Comparison of ENCODE assay signal across 29 mouse cellular contexts in the genomic region with DNA sequence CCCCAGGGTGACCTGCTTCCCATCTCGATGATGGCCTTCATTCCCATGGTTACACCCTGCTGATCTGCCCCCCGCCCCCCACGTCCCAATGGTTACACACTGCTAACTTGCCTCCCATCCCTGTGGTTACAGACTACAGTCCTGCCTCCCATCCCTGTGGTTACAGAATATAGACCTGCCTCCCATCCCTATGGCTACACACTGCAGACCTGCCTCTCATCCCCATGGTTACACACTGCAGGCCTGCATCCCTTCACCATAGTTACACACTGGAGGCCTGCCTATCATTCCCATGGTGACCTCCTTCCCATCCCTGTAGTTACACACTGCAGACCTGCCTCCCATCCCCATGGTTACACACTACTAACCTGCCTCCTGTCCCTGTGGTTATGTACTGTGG.
DNase-seq lines count a peak whose midpoint lies in the region; ATAC-seq lines count a peak whose summit lies in the region.
"Had no signal": no experiment of that assay in that cellular context is flagged by ENCODE, and none has a peak within 500 bp of the region (broad histone marks: within the 10 kb centered on the region; RNA-seq: fewer than 3 reads in every experiment).

No protein-coding gene starts in this region.

- H3K9ac ChIP-seq in embryonic facial prominence, embryonic 15.5 days, result no peak overlapping the region
- no peak overlapping the region for H3K9ac ChIP-seq in hindbrain, embryonic 11.5 days (ENCODE audit: low read depth, low read length)
- no peak overlapping the region for H3K9ac ChIP-seq in hindbrain, embryonic 13.5 days
- H3K9ac ChIP-seq in midbrain, embryonic 16.5 days (ENCODE audit: low read depth, low read length), result no peak overlapping the region
- H3K9ac ChIP-seq in midbrain, embryonic 15.5 days, result no peak overlapping the region
- no peak overlapping the region for H3K9ac ChIP-seq in liver, embryonic 12.5 days
- H3K9ac ChIP-seq: embryonic facial prominence, embryonic 12.5 days; heart, embryonic 12.5 days; liver, embryonic 15.5 days; lung, embryonic 14.5 days; neural tube, embryonic 13.5 days had no signal

- DNase-seq in embryonic facial prominence, embryonic 10.5 days (ENCODE audit: low spot score), result no peak
- DNase-seq in hindbrain, embryonic 11.5 days (ENCODE audit: low spot score), result peak; percentile 6
- peak; percentile 7 for DNase-seq in MN1 (ENCODE audit: low spot score)
- DNase-seq: adrenal gland, adult 8-10 months; cerebellum, adult 11 months; cerebellum, adult 9-10 months; cerebellum, postnatal 36 days; gastrocnemius, adult 2 months; gastrocnemius, postnatal 36 days; heart, adult 2 months; kidney, adult 11 months; kidney, postnatal 14 days; layer of hippocampus, adult 9-11 months; liver; lung, embryonic 14.5 days; spleen, adult 18-20 months; thymus, adult 2 months; thymus, postnatal 36 days had no signal

- ATAC-seq in embryonic facial prominence, embryonic 15.5 days (ENCODE audit: insufficient number of reproducible peaks, low FRiP score, low TSS enrichment, low read depth), result peak; percentile 24; the same call in 1 of the 2 replicates
- ATAC-seq in hindbrain, embryonic 11.5 days (ENCODE audit: low FRiP score), result no peak
- no peak for ATAC-seq in hindbrain, embryonic 13.5 days (ENCODE audit: low FRiP score)
- ATAC-seq in midbrain, embryonic 16.5 days, result peak; percentile 66
- ATAC-seq in midbrain, embryonic 15.5 days (replicated peaks), result no peak
- ATAC-seq in liver, embryonic 12.5 days, result no peak
- ATAC-seq: inflammation-experienced regulatory T-cells, adult 6 months had no signal

- no peaks in the 10 kb centered on the region for H3K4me1 ChIP-seq in embryonic facial prominence, embryonic 15.5 days
- H3K4me1 ChIP-seq in embryonic facial prominence, embryonic 10.5 days, result no peaks in the 10 kb centered on the region
- no peaks in the 10 kb centered on the region for H3K4me1 ChIP-seq in hindbrain, embryonic 11.5 days (replicated peaks; ENCODE audit: control insufficient read depth, insufficient read depth, low read length)
- no peaks in the 10 kb centered on the region for H3K4me1 ChIP-seq in hindbrain, embryonic 13.5 days (replicated peaks)
- no peaks in the 10 kb centered on the region for H3K4me1 ChIP-seq in midbrain, embryonic 16.5 days (ENCODE audit: control insufficient read depth, insufficient read depth, low read length)
- H3K4me1 ChIP-seq in midbrain, embryonic 15.5 days, result no peaks in the 10 kb centered on the region
- no peaks in the 10 kb centered on the region for H3K4me1 ChIP-seq in liver, embryonic 12.5 days
- H3K4me1 ChIP-seq: embryonic facial prominence, embryonic 12.5 days; heart, embryonic 12.5 days; liver, embryonic 15.5 days; neural tube, embryonic 13.5 days had no signal

- 86% methylated on average over 3 of the region's 3 CpGs for WGBS in embryonic facial prominence, embryonic 15.5 days
- 81% methylated on average over 3 of the region's 3 CpGs for WGBS in embryonic facial prominence, embryonic 10.5 days
- WGBS in hindbrain, embryonic 11.5 days, result 64% methylated on average over 3 of the region's 3 CpGs
- 69% methylated on average over 3 of the region's 3 CpGs for WGBS in hindbrain, embryonic 13.5 days
- WGBS in midbrain, embryonic 16.5 days, result 81% methylated on average over 3 of the region's 3 CpGs
- WGBS in midbrain, embryonic 15.5 days, result 67% methylated on average over 3 of the region's 3 CpGs
- WGBS in liver, embryonic 12.5 days (ENCODE audit: insufficient replicate concordance), result 51% methylated on average over 3 of the region's 3 CpGs

- no peak overlapping the region for H3K27ac ChIP-seq in embryonic facial prominence, embryonic 15.5 days (replicated peaks)
- H3K27ac ChIP-seq in embryonic facial prominence, embryonic 10.5 days (replicated peaks), result no peak overlapping the region
- H3K27ac ChIP-seq in hindbrain, embryonic 11.5 days (ENCODE audit: low read depth, low read length), result no peak overlapping the region
- no peak overlapping the region for H3K27ac ChIP-seq in hindbrain, embryonic 13.5 days
- no peak overlapping the region for H3K27ac ChIP-seq in midbrain, embryonic 16.5 days (ENCODE audit: low read length)
- H3K27ac ChIP-seq in midbrain, embryonic 15.5 days, result no peak overlapping the region
- H3K27ac ChIP-seq in liver, embryonic 12.5 days, result no peak overlapping the region
- H3K27ac ChIP-seq: embryonic facial prominence, embryonic 12.5 days; gastrocnemius, adult 2 months; heart, adult 2 months; liver, embryonic 15.5 days; neural tube, embryonic 13.5 days had no signal

- no peak overlapping the region for H3K4me2 ChIP-seq in embryonic facial prominence, embryonic 15.5 days (replicated peaks)
- no peak overlapping the region for H3K4me2 ChIP-seq in hindbrain, embryonic 11.5 days (replicated peaks; ENCODE audit: low read depth, low read length)
- no peak overlapping the region for H3K4me2 ChIP-seq in hindbrain, embryonic 13.5 days
- no peak overlapping the region for H3K4me2 ChIP-seq in midbrain, embryonic 16.5 days (ENCODE audit: low read length)
- no peak overlapping the region for H3K4me2 ChIP-seq in midbrain, embryonic 15.5 days
- no peak overlapping the region for H3K4me2 ChIP-seq in liver, embryonic 12.5 days
- H3K4me2 ChIP-seq: embryonic facial prominence, embryonic 12.5 days; heart, embryonic 12.5 days; liver, embryonic 15.5 days; lung, embryonic 14.5 days; neural tube, embryonic 13.5 days had no signal

- H3K9me3 ChIP-seq in embryonic facial prominence, embryonic 15.5 days (replicated peaks), result 0 out of 2 replicates have a peak, but pooled peaks cover 4% of the 10 kb centered on the region
- peaks cover 14% of the 10 kb centered on the region; the same call in 1 of the 2 replicates for H3K9me3 ChIP-seq in embryonic facial prominence, embryonic 10.5 days
- H3K9me3 ChIP-seq in hindbrain, embryonic 11.5 days (ENCODE audit: control insufficient read depth, low read length), result no peaks in the 10 kb centered on the region
- H3K9me3 ChIP-seq in hindbrain, embryonic 13.5 days, result peaks cover 10% of the 10 kb centered on the region
- H3K9me3 ChIP-seq in midbrain, embryonic 16.5 days (replicated peaks; ENCODE audit: control insufficient read depth, low read length, poor library complexity, severe bottlenecking), result no peaks in the 10 kb centered on the region
- 0 out of 2 replicates have a peak, but pooled peaks cover 4% of the 10 kb centered on the region for H3K9me3 ChIP-seq in midbrain, embryonic 15.5 days
- peaks cover 17% of the 10 kb centered on the region for H3K9me3 ChIP-seq in liver, embryonic 12.5 days (replicated peaks)
- H3K9me3 ChIP-seq: liver, embryonic 15.5 days had no signal

- no peaks in the 10 kb centered on the region for H3K27me3 ChIP-seq in embryonic facial prominence, embryonic 15.5 days
- H3K27me3 ChIP-seq in embryonic facial prominence, embryonic 10.5 days (replicated peaks; ENCODE audit: low read depth, poor library complexity, severe bottlenecking), result no peaks in the 10 kb centered on the region
- no peaks in the 10 kb centered on the region for H3K27me3 ChIP-seq in hindbrain, embryonic 11.5 days (ENCODE audit: control insufficient read depth, insufficient read depth, low read length)
- no peaks in the 10 kb centered on the region for H3K27me3 ChIP-seq in hindbrain, embryonic 13.5 days
- H3K27me3 ChIP-seq in midbrain, embryonic 16.5 days (ENCODE audit: control insufficient read depth, insufficient read depth, low read depth, low read length), result no peaks in the 10 kb centered on the region
- no peaks in the 10 kb centered on the region for H3K27me3 ChIP-seq in midbrain, embryonic 15.5 days (replicated peaks)
- H3K27me3 ChIP-seq in liver, embryonic 12.5 days (replicated peaks), result no peaks in the 10 kb centered on the region
- H3K27me3 ChIP-seq: CH12.LX; embryonic facial prominence, embryonic 12.5 days; heart, embryonic 12.5 days; liver, embryonic 15.5 days; neural tube, embryonic 13.5 days had no signal

- H3K36me3 ChIP-seq in embryonic facial prominence, embryonic 15.5 days, result no peaks in the 10 kb centered on the region
- H3K36me3 ChIP-seq in embryonic facial prominence, embryonic 10.5 days (replicated peaks), result no peaks in the 10 kb centered on the region
- H3K36me3 ChIP-seq in hindbrain, embryonic 11.5 days (ENCODE audit: control insufficient read depth, insufficient read depth, low read length), result no peaks in the 10 kb centered on the region
- no peaks in the 10 kb centered on the region; the same call in 1 of the 2 replicates for H3K36me3 ChIP-seq in hindbrain, embryonic 13.5 days
- no peaks in the 10 kb centered on the region for H3K36me3 ChIP-seq in midbrain, embryonic 16.5 days (ENCODE audit: control insufficient read depth, insufficient read depth, low read length)
- no peaks in the 10 kb centered on the region for H3K36me3 ChIP-seq in midbrain, embryonic 15.5 days (replicated peaks)
- H3K36me3 ChIP-seq in liver, embryonic 12.5 days, result no peaks in the 10 kb centered on the region
- H3K36me3 ChIP-seq: embryonic facial prominence, embryonic 12.5 days; heart, embryonic 12.5 days; liver, embryonic 15.5 days; neural tube, embryonic 13.5 days had no signal

- no peak overlapping the region for H3K4me3 ChIP-seq in embryonic facial prominence, embryonic 15.5 days (replicated peaks)
- H3K4me3 ChIP-seq in embryonic facial prominence, embryonic 10.5 days, result no peak overlapping the region
- no peak overlapping the region for H3K4me3 ChIP-seq in hindbrain, embryonic 11.5 days (ENCODE audit: low read depth, low read length)
- H3K4me3 ChIP-seq in hindbrain, embryonic 13.5 days, result no peak overlapping the region
- H3K4me3 ChIP-seq in midbrain, embryonic 16.5 days (ENCODE audit: low read depth, low read length), result no peak overlapping the region
- H3K4me3 ChIP-seq in midbrain, embryonic 15.5 days, result no peak overlapping the region
- no peak overlapping the region for H3K4me3 ChIP-seq in liver, embryonic 12.5 days
- H3K4me3 ChIP-seq: embryonic facial prominence, embryonic 12.5 days; gastrocnemius, adult 2 months; heart, adult 2 months; heart, embryonic 12.5 days; liver, embryonic 15.5 days; neural tube, embryonic 13.5 days had no signal

Comparison
In these comparisons a context has a peak if more than half of its experiments do, and no peak if none do; other contexts are left out.
1. ATAC-seq: peak in embryonic facial prominence, embryonic 15.5 days (single experiment) and midbrain, embryonic 16.5 days (single experiment); none in hindbrain, embryonic 11.5 days (single experiment), hindbrain, embryonic 13.5 days (single experiment), midbrain, embryonic 15.5 days (single experiment) and liver, embryonic 12.5 days (single experiment).